Mouse (Mus musculus) liver, adult (tissue): Measurements from ENCODE around the gene Btg1.

Source experiments
- GATA4 ChIP-seq: IDR thresholded peaks from 2 replicates; pipeline ENCODE4 v1.6.1; 2014; ENCODE audit warnings: mild to moderate bottlenecking, low read length; ENCODE audit not compliant: insufficient replicate concordance

Btg1 gene

GRCm38 (mm10) chr10:96601670-96602069 is 15.1 kb upstream of the Btg1 start:
- no peak for TF ChIP-seq GATA4

DNA sequence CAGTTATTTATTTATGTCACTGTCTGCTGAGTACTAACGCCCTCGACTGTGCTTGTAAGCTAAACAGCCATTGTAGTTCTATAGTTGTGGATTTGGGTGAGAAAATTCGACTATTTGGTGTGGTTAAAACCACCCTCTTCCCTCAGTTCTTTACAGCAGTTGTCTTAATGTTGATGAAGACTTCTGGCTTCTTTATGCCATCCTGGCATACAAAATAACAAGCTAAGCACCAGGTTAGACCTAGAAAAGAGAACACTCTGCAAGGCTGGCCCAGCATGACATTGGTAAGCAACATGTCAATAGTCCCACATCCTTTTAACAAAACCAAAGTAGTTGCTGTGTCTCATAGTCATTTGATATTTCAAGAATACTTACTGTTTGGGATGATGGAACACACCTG is 14.5 kb upstream of the Btg1 start:
- no peak for TF ChIP-seq GATA4

DNA sequence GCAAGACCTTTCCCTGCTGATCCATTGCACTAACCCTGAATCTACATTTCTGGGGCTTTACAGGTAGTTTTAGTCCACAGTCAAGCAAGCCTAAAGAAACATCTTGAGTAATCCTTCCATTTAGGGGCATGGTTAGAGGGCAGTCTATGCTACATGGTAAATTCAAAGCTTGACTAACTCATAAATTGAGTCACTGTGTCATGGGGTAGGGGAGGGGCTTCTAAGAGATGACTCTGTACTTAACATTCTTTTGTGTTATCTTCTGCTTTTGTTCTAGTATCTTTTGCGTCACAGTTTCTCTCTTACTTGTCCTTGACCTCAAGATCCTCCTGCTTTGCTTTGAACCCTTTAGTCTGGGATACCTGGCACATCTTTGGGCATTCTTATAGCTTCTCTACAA is 11.6 kb upstream of the Btg1 start:
- TF ChIP-seq GATA4, result no peak

- no peak for TF ChIP-seq GATA4
Measured at GRCm38 (mm10) chr10:96605856-96606255, 10.9 kb upstream of the Btg1 start.

GRCm38 (mm10) chr10:96607617-96608185 is 9.1 kb upstream of the Btg1 start:
- TF ChIP-seq GATA4, result no peak

- no peak for TF ChIP-seq GATA4
Measured at GRCm38 (mm10) chr10:96609356-96610345, 7.2 kb upstream of the Btg1 start.

DNA sequence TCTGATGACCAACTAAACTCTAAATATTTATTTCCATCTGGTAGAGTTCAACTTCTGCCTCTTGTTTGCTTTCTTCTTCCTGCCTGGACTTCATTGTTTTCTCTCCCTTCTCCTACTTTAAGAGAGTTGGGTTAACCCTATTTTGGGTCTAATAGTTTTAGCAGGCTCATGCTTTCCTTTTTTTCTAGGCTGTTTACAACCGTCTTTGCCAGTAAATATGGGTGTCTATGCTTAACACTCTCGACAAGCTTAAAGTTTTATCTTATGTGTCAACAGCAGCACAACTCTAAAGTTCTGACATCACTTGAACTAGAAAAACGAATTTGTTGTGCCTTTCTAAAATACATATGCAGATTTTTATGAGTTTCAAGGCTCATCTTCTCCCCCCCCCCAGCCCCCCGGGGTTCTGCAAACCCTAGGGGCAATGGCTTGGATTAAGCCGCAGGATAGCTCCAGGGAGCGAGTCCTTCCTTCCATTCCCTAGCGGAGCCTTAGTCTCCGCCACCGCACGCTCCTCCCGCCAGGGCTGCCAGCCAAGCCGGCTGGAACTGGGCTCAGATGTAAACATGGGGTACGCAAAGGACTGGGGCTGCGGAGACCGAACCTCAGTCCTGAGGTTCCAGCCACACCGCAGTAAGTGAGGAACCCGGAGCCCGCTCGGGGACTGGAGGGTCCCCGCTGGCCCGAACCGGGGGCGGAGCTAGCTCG is 651 bp upstream of the Btg1 start:
- no peak for TF ChIP-seq GATA4

DNA sequence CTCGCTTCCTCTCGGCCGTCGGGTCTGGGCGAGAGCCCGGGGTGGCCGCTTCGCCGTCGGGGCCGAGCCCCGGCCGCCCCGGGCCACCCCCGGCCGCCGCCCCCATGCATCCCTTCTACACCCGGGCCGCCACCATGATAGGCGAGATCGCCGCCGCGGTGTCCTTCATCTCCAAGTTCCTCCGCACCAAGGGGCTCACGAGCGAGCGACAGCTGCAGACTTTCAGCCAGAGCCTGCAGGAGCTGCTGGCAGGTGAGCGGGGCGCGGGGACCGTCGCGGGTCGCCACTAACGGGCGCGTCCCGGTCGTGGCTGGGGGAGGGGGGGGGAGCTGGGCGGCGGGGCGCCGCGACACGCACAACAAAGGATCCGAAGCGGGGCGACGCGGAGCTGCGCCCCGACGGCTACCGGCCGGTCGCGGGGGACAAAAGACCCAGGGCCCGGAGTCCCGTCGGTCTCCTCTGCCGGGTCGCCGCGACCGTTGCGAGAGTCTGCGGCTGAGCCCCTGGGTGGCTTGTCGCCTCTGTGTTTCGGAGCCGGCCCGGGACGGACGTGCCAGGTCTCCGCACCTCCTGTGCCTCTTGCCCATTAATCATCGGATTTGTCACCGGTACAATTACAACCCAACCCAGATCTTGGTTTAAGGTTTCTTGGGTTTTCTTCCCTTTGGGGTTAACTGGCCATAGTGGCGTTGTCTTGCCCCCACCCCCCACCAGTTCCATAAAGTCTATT is 580 bp downstream of the Btg1 start:
- no peak for TF ChIP-seq GATA4

DNA sequence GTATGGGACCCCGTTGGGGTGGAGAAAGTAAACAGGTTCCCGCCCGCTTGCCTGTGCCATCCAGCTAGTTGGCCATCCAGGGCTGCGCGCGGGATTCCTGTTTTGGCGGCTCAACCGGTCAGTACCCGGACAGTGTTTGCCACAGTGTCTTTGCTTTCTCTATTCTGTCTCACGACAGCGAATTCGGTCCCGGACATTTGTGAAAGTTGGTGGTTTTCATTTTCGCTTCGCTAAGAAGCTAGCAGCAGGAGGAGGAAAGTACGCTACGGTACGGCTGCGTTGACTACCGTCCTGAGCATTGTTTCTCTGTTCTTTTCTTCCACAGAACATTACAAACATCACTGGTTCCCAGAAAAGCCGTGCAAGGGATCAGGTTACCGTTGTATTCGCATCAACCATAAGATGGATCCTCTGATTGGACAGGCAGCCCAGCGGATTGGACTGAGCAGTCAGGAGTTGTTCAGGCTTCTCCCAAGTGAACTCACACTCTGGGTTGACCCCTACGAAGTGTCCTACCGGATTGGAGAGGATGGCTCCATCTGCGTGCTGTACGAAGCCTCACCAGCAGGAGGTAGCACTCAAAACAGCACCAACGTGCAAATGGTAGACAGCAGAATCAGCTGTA is 1.3 kb downstream of the Btg1 start:
- TF ChIP-seq GATA4, result no peak

DNA sequence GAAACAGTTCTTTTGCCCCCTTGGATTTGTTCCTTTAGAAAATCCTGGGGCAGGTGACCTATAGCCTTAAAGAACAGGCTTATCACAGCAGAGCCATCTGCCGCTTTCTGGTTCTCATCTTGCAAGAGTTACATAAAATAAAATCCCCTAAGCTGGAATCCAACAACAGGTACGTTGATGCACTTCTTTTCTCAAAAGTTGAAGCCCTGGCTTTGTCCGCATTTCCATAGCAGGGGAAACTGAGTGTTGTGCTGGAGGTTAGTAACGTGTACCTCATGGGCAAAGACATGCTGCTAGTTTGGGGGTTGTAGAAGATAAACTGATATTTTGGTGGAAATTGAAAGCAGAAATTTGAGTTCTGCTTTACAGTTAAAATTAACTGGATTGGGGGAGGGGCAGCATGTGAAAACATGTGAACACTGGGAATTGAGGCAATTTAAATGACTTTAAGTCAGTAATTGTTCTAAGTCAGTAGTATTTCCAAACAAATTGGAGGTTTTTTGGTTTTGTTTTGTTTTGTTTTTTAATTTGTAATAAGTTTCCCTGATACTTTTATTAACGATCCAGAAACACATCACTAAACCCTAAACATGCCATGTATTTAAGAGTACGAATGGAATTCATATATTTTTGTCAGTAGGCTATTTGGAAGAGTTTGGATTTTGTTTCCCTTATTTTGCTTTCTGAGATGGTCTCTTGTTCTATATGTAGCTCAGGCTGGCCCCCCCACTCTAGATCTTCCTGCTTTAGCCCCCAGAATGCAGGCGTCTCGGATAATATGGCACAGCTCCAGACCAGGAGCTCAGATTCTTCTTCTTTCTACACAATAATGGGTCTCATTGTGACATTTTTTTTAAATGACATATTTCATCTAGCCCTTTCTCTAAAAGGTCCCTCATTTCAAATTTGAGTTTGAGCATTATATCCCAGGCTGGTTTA is 3.4 kb downstream of the Btg1 start:
- TF ChIP-seq GATA4, result no peak

- TF ChIP-seq GATA4, result no peak
Measured at GRCm38 (mm10) chr10:96620890-96621271, 4.1 kb downstream of the Btg1 start.

DNA sequence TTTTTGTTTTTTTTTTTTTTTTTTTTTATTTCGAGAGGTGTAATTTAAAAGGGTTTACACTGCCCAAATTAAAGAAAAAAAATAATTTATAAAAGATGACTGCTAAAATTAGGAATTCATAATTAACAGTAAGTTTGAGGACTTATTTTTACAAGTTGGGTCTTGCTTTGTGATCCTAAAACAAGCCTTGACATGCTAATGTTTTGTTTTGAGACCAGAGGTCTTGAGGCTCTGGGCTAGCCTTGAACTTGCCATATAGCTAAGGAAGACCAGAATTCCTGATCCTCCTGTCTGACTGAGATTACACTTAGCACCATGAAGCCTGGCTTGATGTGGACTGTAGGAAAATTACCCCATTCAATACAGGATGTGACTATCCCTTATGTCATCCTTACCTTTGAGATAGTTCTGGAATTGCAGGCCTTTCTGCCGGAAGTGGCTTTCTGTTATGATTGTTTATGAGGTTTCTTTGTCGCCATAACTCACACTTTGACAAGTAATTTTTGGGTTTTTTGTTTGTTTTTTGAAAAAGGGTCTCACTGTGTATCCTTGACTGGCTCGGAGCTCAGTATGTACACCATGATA is 4.6 kb downstream of the Btg1 start:
- TF ChIP-seq GATA4, result no peak

DNA sequence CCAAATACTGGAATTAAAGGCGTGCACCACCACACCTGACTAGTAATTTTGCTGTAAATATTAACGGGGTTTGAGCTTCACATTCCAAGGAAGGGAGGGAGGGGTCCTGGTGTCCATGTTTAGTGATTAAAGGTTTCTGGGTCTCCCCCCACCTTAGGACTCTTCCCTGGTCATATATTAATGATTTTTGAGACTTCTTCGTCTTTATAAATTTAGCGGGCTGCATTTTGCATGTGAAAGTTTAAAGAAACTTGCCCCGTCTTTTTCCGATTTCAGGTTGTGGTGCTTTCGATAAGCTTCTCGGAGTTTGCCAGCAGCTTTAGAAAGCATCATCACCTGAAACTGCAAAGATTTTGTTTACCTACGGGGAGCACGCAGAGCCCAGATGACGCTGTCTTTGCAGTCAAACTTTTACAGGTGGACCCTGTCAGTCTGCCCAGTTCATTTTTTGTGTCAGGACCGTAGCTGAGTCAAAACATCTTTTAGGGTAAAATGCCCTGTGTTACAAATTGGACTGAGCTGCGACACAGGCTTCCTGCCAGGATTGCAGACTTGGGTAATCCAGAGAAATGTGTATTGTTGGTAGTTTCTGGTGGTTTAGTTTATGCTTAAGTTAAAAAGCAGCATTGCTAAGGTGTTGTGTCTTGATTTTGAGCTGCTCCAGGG is 5.3 kb downstream of the Btg1 start:
- TF ChIP-seq GATA4, result no peak
